Mouse (Mus musculus): ENCODE measurements around the gene Kat7.

DNA sequence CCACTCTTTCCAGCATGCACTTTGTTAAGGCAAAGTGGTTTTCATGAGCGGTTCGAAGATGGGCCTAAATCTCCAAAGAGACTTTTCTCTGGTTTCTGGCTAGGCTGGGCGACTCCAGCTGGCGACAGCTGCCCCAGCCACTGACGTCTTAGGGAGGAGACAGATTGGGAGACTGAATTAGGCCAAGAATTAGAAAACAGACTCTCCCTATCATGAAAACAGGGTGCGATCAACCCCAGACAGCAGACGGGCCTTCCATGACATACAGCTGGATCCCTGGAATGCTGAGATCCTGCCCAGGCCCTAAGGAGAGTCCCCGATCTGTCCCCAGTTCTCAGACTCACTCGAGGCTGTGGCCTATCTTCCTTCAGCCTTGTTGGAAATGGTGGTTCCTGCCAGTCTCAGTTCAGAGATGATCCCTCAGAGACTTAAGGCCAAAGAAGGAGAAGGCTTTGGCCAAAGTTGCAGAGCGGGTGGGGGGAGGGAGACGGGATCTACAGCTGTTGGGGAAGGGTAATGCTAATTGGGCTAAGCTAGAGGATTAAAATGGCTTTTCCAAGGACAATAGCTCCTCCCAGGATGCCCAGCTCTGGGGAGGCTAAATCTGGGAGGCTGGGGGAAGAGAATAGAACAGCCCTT, 46.1 kb downstream of the Kat7 start:
- TF ChIP-seq GATA1 (IDR thresholded peaks at IDR 0.05; ENCODE audit: borderline replicate concordance, low read length) (no peak), FLI1 (IDR thresholded peaks at IDR 0.05; ENCODE audit: low read length) (no peak)

Data from megakaryocyte, embryonic 14.5 days (primary cell).